Mouse (Mus musculus): ENCODE results near the gene Reps1.

Gene Reps1

DNA sequence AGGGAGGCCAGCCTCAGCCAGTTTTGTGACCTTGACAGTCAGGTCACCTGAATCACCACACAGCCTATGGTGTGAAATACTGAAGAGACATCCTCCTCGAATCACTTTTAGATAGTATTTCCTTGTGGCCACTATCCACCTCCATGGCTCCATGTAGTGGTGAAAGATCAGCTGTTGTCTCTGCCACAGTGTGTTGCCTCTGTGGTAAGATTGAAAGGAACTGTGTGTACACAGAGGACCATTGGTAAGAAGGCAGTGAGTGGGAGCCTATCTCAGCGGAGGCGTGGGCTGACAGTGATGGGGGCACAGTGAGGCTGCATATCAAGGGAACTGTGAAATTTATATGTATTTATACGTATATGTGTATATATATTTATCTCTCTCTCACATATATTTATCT, 5.9 kb downstream of the Reps1 start:
- ATAC-seq (ENCODE audit: insufficient number of reproducible peaks, low FRiP score, low TSS enrichment) = no peak

DNA sequence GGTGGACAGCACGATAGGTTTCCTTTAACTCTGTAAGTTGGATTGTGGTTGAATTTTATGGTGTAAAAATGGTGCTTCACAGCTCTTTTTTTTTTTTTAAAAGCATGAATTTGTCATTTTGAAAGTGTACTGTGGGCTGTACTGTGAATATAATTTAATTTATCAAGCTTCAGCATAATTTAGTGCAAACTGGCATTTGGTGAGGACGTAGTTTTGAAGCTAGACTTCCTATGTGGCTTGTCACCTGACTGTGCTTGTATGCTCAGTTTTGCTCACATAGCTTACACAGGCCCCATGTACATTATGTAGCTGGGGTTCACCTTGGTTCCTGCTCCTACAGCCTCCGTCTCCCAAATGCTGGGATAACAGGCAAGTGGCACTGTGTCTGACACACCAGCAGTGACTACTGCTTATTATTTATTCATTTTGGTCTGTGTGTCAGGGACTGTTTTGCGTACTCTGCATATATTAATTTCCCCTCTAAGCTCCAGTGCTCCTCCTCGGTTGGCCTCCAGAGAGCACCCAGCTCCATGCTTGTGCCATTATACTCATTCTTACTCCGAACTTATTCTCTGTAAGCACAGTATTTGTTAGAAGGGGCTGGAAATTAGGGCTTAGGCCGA, 9.1 kb downstream of the Reps1 start:
- ATAC-seq (ENCODE audit: insufficient number of reproducible peaks, low FRiP score, low TSS enrichment) = no peak

DNA sequence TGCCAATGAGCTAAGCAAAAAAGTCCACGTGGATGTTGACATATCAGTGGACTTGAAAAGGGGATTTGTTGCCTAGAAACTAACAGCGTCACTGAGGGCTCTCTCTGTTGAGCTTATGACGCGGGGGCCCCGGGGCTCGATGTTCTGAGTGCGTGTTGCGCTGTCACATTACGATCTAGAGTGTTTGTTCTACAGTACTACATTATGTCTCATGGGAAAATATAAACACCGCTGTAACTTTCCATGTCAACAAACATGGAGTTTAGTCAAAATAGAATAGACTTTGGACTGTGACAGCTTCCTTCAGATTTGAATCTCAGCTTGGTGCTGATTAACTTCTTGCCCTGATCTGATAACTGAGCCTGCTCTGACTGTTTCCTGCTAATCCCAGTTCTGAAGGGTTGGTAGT, 10.4 kb downstream of the Reps1 start:
- ATAC-seq (ENCODE audit: insufficient number of reproducible peaks, low FRiP score, low TSS enrichment) = no peak

DNA sequence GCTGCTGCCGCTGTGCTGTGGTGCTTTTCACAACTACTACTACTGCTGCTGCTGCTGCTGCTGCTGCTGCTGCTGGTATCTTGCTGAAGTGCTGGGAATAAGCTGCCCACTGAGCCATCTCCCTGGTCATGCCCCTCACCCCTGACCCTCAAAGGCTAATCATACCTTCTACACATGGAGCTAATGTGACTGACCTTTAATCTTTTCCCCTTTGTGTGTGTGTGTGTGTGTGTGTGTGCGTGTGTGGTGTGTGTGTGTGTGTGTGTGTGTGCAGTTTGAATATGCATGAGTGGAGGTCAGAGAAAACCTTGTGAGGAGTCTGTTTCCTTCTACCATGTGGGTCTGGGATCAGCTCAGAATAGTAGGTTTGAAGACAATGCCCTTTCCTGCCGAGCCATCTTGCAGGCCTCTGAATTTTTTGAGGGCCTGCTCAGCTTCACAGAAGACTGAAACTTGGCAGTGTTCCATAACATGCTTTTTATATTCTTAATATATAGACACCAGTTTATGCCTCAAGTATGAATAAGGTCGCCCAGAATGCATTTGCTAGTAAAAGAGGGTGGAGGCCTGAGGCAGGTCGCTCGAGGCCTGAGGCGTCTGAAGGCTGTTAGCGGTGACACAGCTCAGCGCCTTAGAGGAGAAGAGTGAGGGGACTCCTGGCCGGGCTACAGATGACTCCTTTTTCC, 12.2 kb downstream of the Reps1 start:
- ATAC-seq (ENCODE audit: insufficient number of reproducible peaks, low FRiP score, low TSS enrichment) = no peak

DNA sequence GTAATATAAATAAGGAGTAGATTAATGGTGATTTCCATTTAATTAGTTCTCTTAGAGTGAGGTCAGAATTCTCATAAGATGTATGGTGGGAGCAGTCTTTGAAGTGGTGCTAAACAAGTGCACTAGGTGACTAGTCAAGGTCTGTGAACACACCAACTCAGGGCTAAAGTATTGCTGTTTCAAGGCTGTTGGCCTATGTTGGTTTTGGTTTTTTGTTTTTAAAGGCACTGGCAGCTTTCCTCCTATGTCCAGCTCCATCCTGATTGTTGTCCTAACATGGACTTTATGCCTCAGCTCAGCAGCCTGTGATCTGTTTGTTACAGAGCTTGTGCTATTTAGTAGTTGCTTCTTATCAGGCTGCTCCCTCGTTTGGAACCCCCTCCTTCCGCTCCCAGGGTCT, 13.2 kb downstream of the Reps1 start:
- no peak for ATAC-seq (ENCODE audit: insufficient number of reproducible peaks, low FRiP score, low TSS enrichment)

DNA sequence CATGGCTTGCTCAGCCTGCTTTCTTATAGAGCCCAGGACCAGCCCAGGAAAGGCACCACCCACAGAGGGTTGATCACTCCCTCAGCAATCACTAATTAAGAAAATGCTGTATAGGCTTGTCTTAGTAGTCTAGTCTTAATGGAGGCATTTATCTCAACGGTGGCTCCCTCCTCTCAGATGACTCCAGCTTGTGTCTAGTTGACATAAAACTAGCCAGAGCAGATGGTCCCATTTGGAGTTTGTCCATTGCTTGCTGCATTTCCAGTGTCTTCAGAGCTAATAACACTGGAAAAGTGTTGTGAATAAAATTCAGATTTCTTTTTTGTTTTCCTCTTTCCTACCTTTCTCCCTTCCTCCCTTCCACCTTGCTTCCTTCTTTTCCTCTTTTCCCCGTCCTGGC, 13.9 kb downstream of the Reps1 start:
- peak; percentile 71 for ATAC-seq (ENCODE audit: insufficient number of reproducible peaks, low FRiP score, low TSS enrichment)

DNA sequence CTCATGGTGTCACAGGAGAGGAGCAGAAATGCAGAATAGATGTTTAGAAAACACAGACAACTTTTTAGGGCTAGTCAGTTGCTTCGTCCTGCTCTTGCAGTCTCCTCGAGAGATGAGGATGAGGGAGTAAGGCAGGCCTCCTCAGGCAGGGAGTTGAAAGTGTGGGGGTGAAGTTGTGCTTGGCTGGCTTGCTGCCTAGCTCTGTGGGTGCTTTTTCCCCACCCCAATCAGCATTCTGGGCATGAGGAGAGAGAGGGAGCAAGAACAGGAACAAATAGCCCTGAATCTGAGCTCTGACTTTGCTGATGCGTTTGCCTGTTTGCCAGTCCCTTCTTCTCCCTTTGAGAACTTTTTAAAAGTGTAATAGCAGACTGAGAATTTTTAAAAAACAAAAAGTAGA, 14.5 kb downstream of the Reps1 start:
- 0 out of 2 replicates have a peak, but pooled peaks have one; percentile 37 for ATAC-seq (ENCODE audit: insufficient number of reproducible peaks, low FRiP score, low TSS enrichment)

DNA sequence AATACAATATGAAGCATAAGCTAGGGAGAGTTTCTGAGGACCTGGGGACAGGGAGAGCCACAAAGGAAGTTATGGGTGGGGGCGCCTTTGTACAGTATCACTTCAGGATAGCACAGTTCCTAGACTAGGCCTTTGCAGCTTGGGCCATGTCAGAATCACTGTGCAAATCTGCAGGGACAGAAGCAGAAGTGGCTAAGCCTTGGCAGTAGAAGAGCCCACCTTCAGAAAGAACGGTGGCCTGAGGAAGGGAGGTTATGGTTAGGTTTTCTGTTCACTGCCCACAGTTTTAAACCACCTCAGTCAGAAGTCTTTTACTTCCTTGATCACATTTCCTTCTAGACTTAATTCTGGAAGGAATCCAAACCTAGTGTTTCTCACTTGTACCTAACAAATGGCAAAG, 15.0 kb downstream of the Reps1 start:
- ATAC-seq (ENCODE audit: insufficient number of reproducible peaks, low FRiP score, low TSS enrichment) = no peak

DNA sequence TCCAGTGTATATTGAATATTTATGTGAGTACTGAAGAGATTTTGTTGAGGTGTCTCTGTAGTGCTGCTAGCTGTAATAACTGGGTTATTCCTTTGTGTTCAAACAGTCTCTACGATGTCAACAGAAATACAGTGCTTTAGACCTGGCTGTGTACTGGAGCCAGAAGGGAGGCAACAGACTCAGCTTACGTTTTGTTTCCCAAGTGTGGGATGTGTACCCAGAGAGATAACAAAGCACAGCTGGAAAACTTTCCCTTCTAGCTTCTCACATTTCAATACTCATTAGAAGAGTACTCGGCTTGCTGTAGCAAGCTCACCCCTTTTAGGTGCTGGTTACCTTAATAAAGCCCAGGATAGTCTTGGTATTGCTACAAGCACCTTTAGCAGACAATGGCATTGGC, 17.2 kb downstream of the Reps1 start:
- no peak for ATAC-seq (ENCODE audit: insufficient number of reproducible peaks, low FRiP score, low TSS enrichment)

DNA sequence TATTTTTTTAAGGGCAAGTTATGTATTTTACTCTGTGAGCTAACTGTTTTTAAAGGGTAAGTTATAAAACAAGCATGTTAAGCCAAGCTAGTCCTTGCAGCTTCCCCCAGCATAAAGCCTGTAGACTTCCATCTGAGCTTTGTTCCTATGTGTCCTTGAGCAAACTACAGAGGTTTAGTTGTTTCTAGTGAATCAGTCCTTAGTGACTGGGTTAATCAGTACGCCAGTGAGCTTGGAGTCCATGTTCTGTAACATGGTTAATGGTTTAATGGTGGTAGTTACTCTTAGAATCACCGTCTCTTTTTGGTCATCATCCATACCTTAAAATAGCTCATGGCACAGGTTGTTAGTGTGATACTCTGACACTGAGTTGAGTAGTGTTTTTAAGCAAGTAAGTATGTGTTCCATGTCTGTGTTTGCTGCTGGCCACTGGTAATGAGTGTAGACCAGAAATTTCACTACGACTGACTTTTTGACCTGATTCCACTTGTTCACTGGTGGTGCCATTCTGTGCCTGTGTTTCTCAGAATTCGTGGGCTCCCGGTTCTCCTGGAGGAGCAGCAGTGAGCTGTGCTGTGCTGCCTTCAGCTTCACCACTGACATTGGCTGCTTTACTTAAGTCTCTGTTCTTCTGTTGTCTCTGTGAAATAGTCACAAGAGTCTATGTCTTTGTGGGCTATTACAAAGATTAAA, 18.9 kb downstream of the Reps1 start:
- no peak for ATAC-seq (ENCODE audit: insufficient number of reproducible peaks, low FRiP score, low TSS enrichment)

DNA sequence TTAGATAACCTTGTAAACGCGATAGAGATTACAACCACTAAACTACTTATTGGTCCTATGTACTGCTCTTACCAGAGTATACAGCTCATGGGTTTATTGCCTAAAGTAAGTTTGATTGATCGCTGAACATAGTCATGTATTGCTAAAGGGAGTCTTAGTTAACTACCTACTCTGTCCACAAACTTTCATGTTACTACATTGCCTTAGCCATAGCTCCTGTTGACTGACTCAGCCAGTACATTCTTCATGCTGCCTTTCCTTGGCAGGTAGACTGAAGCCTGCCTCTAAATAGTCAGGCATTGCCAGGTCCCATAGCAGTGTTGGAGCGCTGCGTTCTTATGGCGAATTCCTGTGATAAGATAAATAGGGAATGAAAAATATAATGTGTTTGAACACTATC, 20.2 kb downstream of the Reps1 start:
- no peak for ATAC-seq (ENCODE audit: insufficient number of reproducible peaks, low FRiP score, low TSS enrichment)

DNA sequence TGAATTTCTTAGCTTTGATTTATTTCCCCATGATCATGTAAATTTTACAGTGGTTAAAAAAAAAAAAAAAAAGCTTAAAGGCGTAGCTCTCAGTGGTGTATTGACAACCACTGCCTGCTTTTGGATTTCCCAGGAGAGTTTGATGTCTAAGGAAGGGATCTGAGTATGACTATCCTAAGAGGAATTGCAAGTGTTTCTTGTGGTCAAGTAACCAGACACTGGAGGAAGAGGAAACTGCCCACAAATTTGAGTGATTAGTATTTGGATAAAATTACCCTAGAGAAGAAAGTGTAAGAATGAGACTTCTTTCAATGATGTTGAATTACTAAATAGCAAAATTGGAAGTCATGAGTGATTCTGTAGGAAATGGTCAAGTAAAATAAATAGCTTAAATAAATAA, 25.9 kb downstream of the Reps1 start:
- ATAC-seq (ENCODE audit: insufficient number of reproducible peaks, low FRiP score, low TSS enrichment) = no peak

DNA sequence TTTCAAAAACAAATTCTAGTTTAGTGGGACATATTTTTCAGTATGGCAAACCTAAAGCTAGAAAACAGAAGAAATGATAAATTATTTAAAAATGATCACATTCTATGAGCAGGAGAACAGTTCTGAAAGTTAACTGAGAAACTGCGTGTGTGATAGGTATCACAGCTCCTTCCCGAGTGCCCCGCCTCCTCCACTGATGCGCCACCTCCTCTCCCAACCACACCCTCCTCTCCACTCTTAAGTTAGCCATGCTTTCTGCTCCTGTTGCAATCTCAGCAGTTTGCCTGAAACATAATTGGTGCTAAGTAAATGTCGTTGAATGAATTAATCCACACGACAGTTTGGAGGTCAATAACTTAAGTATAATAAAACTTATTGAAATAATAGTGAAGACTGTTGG, 27.1 kb downstream of the Reps1 start:
- no peak for ATAC-seq (ENCODE audit: insufficient number of reproducible peaks, low FRiP score, low TSS enrichment)

DNA sequence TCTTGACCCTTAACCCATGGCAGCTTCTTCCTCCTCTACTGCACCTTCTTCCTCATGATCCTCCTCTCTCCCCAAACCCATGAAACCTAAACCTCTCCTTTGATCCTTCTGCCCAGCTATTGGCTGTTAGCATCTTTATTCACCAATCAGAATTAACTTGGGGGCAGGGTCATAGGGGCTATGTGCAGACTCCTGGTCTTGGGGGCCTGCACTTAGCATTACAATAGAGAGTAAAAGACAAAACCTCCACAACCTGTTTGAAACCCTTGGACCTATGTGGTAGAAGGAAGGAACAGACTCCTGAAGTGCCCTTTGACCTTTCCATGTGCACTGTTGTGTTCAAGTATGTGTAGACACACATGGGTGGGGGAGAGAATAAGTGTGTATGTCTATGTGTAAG, 35.0 kb downstream of the Reps1 start:
- no peak for ATAC-seq (ENCODE audit: insufficient number of reproducible peaks, low FRiP score, low TSS enrichment)

DNA sequence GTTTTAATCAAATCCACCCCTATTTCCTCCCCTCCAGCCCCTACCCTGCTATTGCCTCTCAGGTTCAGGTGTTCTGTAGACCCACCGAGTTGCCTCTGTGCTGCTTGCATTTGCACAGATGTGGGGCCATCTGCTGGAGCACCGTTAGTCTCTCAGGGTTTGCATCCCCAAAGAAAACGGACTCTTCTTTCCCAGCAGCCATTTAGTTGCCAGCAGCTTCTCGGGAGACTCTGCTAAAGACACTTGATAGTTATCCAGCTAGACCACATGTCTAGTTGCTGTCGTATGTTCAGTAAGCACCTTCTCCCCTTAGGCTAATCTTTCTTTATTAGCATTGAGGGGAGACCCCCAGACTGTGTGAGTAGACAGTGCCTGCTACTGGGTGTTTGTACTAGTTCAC, 46.5 kb downstream of the Reps1 start:
- no peak for ATAC-seq (ENCODE audit: insufficient number of reproducible peaks, low FRiP score, low TSS enrichment)

DNA sequence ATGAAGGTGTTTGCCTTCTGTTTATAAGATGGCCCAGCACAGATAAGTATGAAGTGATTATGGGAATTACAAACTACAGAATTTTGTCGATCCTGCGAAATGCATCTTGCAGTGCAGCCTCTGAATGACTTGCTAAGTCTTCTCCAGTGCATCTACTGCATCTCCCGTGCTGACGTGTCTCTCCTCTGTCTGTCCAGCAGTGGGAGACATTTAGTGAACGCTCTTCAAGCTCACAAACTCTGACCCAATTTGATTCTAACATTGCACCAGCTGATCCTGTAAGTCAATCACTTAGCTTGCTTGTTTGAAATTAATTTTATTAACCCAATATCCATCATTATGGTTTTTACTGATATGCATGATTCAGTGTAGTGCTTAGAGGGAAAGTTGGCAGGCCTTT, 51.8 kb downstream of the Reps1 start:
- ATAC-seq (ENCODE audit: insufficient number of reproducible peaks, low FRiP score, low TSS enrichment) = no peak

DNA sequence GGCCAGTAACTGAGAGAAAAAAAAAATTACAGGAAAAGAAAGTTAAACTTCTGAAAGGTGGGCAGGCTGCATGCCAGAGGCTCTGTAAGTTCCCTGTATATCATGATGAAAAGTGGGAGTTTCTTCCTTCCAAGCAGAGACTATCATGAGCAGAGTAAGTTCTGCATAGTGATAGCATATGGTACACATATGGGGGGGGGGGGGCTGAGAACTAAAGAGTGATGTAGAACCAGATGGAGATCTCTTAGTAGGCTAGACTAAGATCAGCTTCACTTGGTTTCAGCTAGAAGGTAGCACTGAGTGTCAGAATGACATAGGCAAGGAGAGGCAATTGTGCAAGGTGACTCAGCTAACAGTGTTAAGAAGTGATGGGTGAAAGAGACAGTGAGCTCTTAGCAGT, 55.3 kb downstream of the Reps1 start:
- no peak for ATAC-seq (ENCODE audit: insufficient number of reproducible peaks, low FRiP score, low TSS enrichment)

DNA sequence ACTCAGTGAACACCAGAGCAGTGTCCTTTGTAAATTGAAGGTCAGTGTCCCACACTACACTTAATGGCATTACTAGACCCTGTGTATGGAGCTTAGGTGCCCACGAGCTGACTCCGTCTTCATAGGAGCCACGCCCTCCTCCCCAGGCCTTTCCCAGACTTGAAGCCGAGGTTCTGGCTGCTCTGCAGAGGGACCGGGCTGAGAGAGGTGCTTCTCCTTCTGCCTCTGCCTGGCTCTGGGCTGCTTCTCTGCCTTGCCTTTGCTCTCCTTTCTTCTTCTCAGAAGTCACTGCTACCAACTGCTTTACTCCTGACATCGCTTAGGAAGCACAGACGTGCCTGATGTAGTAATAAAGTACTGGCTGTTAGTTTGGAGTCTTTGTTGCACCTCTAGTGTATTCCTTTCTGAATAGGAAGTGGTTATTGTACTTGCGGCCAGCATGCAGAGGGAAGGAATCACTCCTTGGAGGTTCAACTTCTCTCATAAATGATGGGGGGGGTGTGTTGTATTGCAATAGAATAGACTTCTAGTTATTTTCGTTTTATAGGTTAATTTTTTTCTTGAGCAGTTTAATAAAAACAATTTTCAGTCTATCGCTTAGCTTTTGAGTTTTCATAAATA, 57.9 kb downstream of the Reps1 start:
- no peak for ATAC-seq (ENCODE audit: insufficient number of reproducible peaks, low FRiP score, low TSS enrichment)

DNA sequence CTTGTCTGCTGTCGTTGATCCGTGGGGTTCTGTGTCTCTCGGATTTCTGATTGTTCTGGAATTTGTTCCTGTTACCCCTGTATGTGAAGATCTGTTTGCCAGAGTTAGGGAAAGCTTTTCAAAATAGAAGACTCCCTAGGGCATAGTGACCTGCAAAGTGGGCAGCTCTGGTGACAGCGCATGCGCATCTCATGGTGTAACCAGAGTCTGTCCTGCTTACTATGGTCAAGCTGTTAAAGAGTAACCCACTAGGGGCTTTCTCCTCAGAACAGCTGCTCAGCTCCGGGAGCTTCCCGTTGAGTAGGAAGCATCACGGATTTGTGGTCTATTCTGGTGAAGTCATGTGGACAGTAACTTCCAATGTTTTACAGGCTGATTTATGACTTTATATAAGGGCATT, 62.7 kb downstream of the Reps1 start:
- ATAC-seq (ENCODE audit: insufficient number of reproducible peaks, low FRiP score, low TSS enrichment) = no peak

DNA sequence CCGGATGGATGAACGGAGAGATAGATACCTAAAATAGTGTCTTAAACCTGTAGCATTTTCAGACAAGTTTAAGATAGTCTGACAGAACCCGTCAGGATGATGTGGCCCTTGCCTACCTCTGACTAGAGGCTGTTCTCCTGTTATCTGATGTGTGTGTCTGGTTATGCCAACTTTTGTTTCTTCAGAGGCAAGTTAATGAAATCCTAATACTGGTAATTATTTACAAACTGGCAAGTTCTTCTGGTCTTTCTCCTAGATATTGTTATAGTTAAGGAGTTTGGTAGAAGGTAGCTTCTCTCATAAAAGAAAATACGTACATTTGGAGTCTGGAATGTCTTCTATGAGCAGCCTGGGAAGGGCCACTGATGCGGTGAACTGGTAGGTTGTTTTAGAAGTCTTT, 74.6 kb downstream of the Reps1 start:
- ATAC-seq (ENCODE audit: insufficient number of reproducible peaks, low FRiP score, low TSS enrichment) = no peak
